Mouse (Mus musculus) erythroblast, adult 5-6 weeks (primary cell): Measurements from ENCODE around the gene AA986860. TPM values are rescaled to one million over a fixed set of nuclear protein-coding genes. Genes with fewer than 3 reads are reported as not detected.

Source experiments
- ATAC-seq: replicated peaks from 2 replicates; pipeline ENCODE4 v1.8.0; 2016; ENCODE audit warnings: moderate number of reproducible peaks, mild to moderate bottlenecking, moderate TSS enrichment, inconsistent platforms; ENCODE audit not compliant: poor library complexity, low FRiP score, severe bottlenecking
- total RNA-seq, 2 experiments: library from RNA; stranded (forward) in 1 of 2; stranded (reverse) in 1 of 2; fragments of 150-400 nt in 1 of 2; fragments of 200-764, 138-1000 nt in 1 of 2; gene quantifications; 2 replicates each; pipeline versions ENCODE4 v1.2.3 to v1.2.4; 2015 to 2017; ENCODE audit warnings: low replicate concordance in 2 of 2

The AA986860 gene
- total RNA-seq, 2 experiments from 2014 or later = 2.5 to 2.7 TPM

GRCm38 (mm10) chr1:130733671-130734070 lies 1.9 kb downstream of the AA986860 start:
- no peak for ATAC-seq

- ATAC-seq = no peak
These were observed 2.7 kb downstream of the AA986860 start for GRCm38 (mm10) chr1:130734452-130734851.

GRCm38 (mm10) chr1:130734852-130735251 lies 3.1 kb downstream of the AA986860 start:
- ATAC-seq = no peak

- ATAC-seq = no peak
These were observed 5.7 kb downstream of the AA986860 start for GRCm38 (mm10) chr1:130737411-130737881.

- no peak for ATAC-seq
These were observed 6.1 kb downstream of the AA986860 start for GRCm38 (mm10) chr1:130737916-130738315.

- ATAC-seq = no peak
These were observed 6.9 kb downstream of the AA986860 start for GRCm38 (mm10) chr1:130738551-130739106.

GRCm38 (mm10) chr1:130739636-130740035 lies 7.9 kb downstream of the AA986860 start:
- ATAC-seq = no peak

- ATAC-seq = peak; percentile 13
These were observed 8.5 kb downstream of the AA986860 start for GRCm38 (mm10) chr1:130740227-130740648.

- ATAC-seq = peak; percentile 80
These were observed 9.3 kb downstream of the AA986860 start for GRCm38 (mm10) chr1:130740781-130741720.

GRCm38 (mm10) chr1:130742201-130742600 lies 10.4 kb downstream of the AA986860 start:
- ATAC-seq = no peak

- ATAC-seq = no peak
These were observed 12.0 kb downstream of the AA986860 start for GRCm38 (mm10) chr1:130743775-130744174.

- ATAC-seq = peak; percentile 15; the same call in 1 of the 2 replicates
These were observed 12.4 kb downstream of the AA986860 start for GRCm38 (mm10) chr1:130744217-130744616.

- no peak for ATAC-seq
These were observed 13.2 kb downstream of the AA986860 start for GRCm38 (mm10) chr1:130744961-130745360.

GRCm38 (mm10) chr1:130745591-130745990 lies 13.8 kb downstream of the AA986860 start:
- no peak for ATAC-seq

- ATAC-seq = no peak
These were observed 15.0 kb downstream of the AA986860 start for GRCm38 (mm10) chr1:130746819-130747218.

- ATAC-seq = no peak
These were observed 27.9 kb downstream of the AA986860 start for GRCm38 (mm10) chr1:130759689-130760088.

- no peak for ATAC-seq
These were observed 29.8 kb downstream of the AA986860 start for GRCm38 (mm10) chr1:130761597-130761996.

- ATAC-seq = no peak
These were observed 30.4 kb downstream of the AA986860 start for GRCm38 (mm10) chr1:130762045-130762760.

- ATAC-seq = no peak
These were observed 32.3 kb downstream of the AA986860 start for GRCm38 (mm10) chr1:130764027-130764461.

- no peak for ATAC-seq
These were observed 35.3 kb downstream of the AA986860 start for GRCm38 (mm10) chr1:130767066-130767465.
